Mouse (Mus musculus): Measurements from ENCODE around the gene Fam120a.

DNA sequence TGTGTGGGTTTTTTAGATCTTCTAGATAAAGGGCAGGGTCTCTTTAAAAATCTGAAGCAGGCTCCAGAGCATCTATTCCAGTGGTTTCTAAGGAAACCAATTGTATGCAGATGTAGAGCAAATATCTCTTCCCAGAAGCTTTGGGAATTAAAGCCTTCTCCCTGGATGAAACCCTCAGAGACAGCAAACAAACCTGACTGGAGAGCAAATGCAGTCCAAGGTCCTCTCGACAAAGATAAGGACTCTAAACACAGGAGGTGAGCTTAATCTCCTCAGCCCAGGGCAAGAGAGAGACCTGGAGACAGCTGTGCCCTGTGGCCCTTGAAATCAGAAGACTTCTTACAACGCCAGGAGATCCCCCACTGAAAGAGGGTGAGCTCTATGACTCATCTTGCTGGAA lies 114.3 kb downstream of the Fam120a start:
- TF ChIP-seq CTCF (IDR thresholded peaks at IDR 0.05; ENCODE audit: low read depth, low read length) (no peak), POLR2A (IDR thresholded peaks at IDR 0.05; ENCODE audit: borderline replicate concordance, low read depth, low read length) (no peak)

Measured in bone marrow macrophage, adult 2 months (primary cell).